Mouse (Mus musculus) Patski (cell line): ENCODE results near the gene Plekhm3. TPM values are rescaled to one million over a fixed set of nuclear protein-coding genes. Genes with fewer than 3 reads are reported as not detected.

Experiments
- ATAC-seq: fragments of 100-300 bp; one replicate; pipeline ENCODE4 v1.8.0; 2021
- CTCF ChIA-PET: fragments of 350-600 bp; sonication (Branson Sonifier 250); formaldehyde crosslinking; loops from one replicate; lab custom pipeline; 2022; ENCODE audit warnings: inconsistent platforms; lab: Charles Lee
- POLR2A ChIA-PET: fragments of 350-600 bp; sonication (Branson Sonifier 250); formaldehyde crosslinking; loops from one replicate; lab custom pipeline; 2022; ENCODE audit warnings: antibody characterized with exemption, inconsistent platforms; lab: Charles Lee
- DNase-seq: peaks from one replicate; pipeline ENCODE4 v3.0.0-alpha.2; 2011; ENCODE audit warnings: low read depth, low spot score
- H3K27me3 ChIP-seq: fragments of 371-371 bp; one replicate; pipeline ENCODE4 v1.5.1; 2021
- CTCF ChIP-seq: fragments of 100-300 bp; IDR thresholded peaks from one replicate; pipeline ENCODE4 v1.5.1; 2021
- in situ Hi-C: fragments of 300-500 bp; cut with MboI; formaldehyde crosslinking; loops from 3 replicates; pipeline ENCODE4 v1.11.1; 2018; ENCODE audit warnings: low pct_unique_long_range_greater_than_20kb, mixed read lengths
- polyA plus RNA-seq: library from polyadenylated mRNA; unstranded; gene quantifications from one replicate; pipeline ENCODE4 v1.2.3, GENCODE M21; 2021

Plekhm3 gene
- polyA plus RNA-seq, 1 experiment from 2014 or later, result 10.2 TPM

DNA sequence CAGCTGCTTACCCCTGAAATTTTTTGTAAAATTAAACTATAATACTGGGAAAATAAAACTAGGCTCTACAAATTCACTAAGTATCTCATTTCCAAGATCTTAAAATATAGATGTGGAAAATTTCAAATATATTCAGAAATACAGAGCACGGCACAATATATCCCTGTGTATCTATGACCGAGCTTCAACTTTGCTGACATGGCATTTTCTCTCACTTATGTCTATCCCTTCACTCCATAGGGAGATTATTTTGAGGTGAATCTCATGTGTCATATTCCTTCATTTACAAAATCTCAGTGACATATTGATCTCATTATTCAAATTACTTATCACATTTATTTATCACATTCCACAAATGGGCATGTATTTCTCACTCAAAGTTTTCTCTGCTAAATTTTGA is 143.4 kb downstream of the Plekhm3 start:
- POLR2A ChIA-PET, result no interaction called here
- H3K27me3 ChIP-seq, result no peaks in the 10 kb centered on the region

DNA sequence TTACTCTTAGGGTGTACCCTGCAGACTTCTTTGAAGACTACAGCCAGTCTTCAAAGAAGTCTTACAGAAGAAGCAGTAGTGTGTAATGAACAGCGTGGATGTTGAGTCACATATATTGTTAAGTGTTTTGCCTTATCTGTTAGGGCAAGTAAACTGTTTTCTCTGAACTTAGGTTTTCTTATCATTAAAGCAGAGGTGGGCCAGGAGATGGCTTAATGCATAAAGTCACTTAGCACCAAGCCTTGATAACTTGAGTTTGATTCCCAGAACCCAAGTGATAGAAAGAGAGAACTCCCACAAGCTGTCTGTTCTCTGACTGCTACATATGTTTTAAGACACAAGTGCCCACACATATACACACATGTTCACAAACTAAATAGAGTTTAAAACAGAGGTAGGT is 144.7 kb downstream of the Plekhm3 start:
- in situ Hi-C loops, result no loop called here
- POLR2A ChIA-PET, result no interaction called here
- TF ChIP-seq CTCF, result no peak
- H3K27me3 ChIP-seq, result no peaks in the 10 kb centered on the region
- ATAC-seq, result no peak
- DNase-seq, result no peak
- CTCF ChIA-PET, result no interaction called here

More for the DNA sequence above, 143.4 kb downstream of the Plekhm3 start:
- no peak for TF ChIP-seq CTCF
- in situ Hi-C loops, result no loop called here
- DNase-seq (no peak), ATAC-seq (no peak)
- CTCF ChIA-PET, result no interaction called here

DNA sequence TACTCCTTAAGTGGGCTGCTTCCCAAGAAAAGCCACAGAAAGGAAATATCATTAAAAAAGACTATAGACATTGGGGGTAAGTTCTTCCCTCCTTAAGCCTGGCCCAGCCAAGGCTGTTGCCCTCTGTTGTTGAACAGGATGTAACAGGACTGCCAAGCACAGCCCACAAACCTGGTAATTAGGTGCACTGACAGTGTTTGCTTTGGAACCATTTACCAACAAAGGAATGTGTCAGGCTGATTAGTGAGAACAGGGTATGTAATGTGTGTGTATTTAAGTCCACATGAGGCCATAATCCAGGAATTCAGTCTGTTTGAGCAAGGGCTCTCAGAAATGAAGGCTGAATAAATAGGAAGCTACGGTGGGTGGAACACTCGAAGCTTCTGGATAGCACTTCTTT is 147.5 kb downstream of the Plekhm3 start:
- peak; percentile 99 for ATAC-seq
- POLR2A ChIA-PET, result interaction anchor here (0.7 to 1.0 kb wide), 3 partner anchors 59 to 132 kb away, joined by 3 to 4 read pairs (median 3); no protein-coding TSS in a partner anchor
- H3K27me3 ChIP-seq, result no peaks in the 10 kb centered on the region
- DNase-seq, result peak; percentile 82
- in situ Hi-C loops, result no loop called here
- peak; percentile 27 for TF ChIP-seq CTCF
- CTCF ChIA-PET, result interaction anchor here (0.7 to 0.9 kb wide), 2 partner anchors 8 to 81 kb away, joined by 3 read pairs; no protein-coding TSS in a partner anchor

DNA sequence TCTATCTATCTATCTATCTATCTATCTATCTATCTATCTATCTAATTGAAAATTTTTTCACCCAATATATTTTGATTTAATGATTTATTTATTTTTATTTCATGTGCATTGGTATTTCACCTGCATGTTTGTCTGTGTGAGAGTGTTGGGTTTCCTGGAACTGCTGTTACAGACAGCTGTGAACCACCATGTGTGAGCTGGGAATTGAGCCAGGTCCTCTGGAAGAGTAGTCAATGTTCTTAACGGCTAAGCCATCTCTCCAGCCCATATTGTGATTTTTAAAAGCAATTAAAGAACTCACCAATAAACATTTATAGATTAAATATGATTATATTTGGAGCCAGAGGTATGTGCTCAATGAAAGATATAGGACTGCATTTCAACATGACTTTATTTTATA is 148.9 kb downstream of the Plekhm3 start:
- POLR2A ChIA-PET, result no interaction called here
- CTCF ChIA-PET, result no interaction called here
- no peaks in the 10 kb centered on the region for H3K27me3 ChIP-seq
- TF ChIP-seq CTCF, result no peak
- DNase-seq, result no peak
- in situ Hi-C loops, result no loop called here
- ATAC-seq, result no peak

DNA sequence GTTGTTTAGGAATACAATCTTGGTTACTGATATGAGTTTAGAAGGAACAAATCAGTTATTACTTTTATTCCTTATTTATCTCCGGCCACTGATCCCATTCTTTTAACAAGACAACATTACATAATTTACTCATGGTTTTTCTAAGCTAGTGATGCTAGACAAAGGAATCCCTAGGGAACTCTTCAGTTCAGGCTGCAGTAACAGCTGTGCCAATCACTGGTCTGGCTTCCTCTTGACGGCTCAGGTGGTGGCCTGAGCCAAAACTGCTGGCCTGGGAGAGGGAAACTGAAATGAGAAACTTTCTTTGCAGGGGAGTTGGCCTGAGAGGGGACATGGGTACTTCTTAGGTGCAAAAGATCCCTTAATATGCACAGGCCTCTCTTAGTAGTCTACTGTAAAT is 151.4 kb downstream of the Plekhm3 start:
- CTCF ChIA-PET, result interaction anchor here (0.8 to 3.1 kb wide), 3 partner anchors 8 to 113 kb away, joined by 3 to 9 read pairs (median 3); no protein-coding TSS in a partner anchor
- in situ Hi-C loops, result no loop called here
- no peak for TF ChIP-seq CTCF
- no peaks in the 10 kb centered on the region for H3K27me3 ChIP-seq
- ATAC-seq (no peak), DNase-seq (no peak)
- POLR2A ChIA-PET, result no interaction called here

DNA sequence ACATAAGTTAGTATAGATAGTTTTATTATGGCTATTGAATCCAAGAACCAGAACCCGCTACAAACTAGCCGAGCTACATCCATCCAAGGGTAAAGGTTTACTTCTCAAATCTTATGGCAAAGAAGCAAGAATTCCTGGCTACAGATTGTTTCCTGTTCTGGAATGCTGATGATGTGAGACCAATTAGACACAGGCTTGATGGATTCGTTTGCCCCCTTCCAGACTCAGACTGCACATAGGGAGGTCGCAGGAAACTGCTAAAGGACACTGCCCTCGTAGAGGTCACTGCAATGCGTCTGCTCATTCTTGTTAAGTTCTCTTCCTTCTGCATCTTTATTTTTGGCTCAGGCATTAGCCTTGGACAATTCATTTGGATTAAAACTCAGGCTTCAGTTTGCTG is 154.0 kb downstream of the Plekhm3 start:
- in situ Hi-C loops, result no loop called here
- ChIA-PET POLR2A (no interaction called here), CTCF (no interaction called here)
- no peaks in the 10 kb centered on the region for H3K27me3 ChIP-seq
- ATAC-seq (no peak), DNase-seq (no peak)
- no peak for TF ChIP-seq CTCF

DNA sequence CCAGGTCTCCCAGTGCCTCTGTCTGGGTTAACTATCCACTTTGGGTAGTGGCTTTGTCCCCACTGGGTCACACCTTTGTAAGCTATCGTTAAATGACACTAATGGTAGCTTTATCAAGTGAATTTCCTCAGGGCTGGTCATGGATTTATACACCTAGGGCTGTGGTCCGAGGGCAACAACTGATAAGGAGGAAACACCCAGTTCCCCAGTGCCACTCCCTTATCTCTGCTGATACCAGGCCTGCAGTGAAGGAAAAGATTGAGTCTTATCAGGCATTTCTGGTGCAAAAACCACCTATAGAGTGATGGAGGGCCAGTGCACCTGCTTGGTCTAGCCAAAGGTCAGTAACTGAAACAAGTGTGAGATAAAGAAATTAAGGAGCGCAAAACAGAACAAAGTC is 159.0 kb downstream of the Plekhm3 start:
- TF ChIP-seq CTCF, result no peak
- in situ Hi-C loops, result no loop called here
- POLR2A ChIA-PET, result interaction anchor here (1.0 kb wide), 1 partner anchor 9 kb away, joined by 5 read pairs; no protein-coding TSS in a partner anchor
- DNase-seq, result no peak
- H3K27me3 ChIP-seq, result no peaks in the 10 kb centered on the region
- CTCF ChIA-PET, result interaction anchor here (0.9 to 1.6 kb wide), 3 partner anchors 8 to 30 kb away, joined by 3 read pairs; no protein-coding TSS in a partner anchor
- no peak for ATAC-seq

DNA sequence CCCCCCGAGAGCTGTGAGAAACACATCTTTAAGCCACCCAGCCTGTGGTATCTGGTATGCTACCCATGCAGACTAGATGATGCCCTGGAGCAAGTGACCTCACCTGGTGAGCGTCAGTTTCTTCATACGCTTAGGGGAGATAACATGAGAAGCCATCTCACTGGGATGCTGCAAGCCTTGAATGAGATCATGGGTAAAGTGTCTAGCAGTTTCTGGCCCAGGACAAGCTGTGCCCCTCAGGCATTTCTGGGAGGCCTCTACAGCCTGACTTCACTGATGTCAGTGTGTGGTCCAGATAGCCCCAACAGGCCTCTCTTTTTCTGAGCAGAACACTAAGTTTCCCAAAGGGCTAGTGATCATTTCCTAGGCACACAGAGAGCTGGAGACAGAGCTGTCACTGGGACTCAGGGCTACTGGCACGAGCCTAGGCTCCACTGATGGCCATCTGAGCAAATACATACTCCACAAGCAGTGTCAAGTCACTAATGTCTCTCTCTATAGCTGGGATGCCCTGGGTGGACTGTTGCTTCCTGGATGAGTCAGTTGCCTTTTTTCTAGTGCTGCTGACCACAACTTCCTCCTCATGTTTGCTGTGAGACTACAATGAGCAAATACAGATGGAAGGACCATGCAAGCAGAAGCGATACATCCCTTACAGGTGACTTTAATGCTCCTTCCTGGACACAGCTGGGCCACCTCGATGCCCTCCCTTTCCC is 159.6 kb downstream of the Plekhm3 start:
- ATAC-seq (peak; percentile 79), DNase-seq (peak; percentile 67)
- ChIA-PET POLR2A (interaction anchor here (0.6 to 1.0 kb wide), 3 partner anchors 10 to 44 kb away, joined by 3 to 5 read pairs (median 3); no protein-coding TSS in a partner anchor), CTCF (interaction anchor here (0.9 to 2.5 kb wide), 5 partner anchors 8 to 59 kb away, joined by 3 to 9 read pairs (median 3); partner anchors contain the start of gene Fzd5)
- in situ Hi-C loops, result no loop called here
- TF ChIP-seq CTCF, result no peak
- H3K27me3 ChIP-seq, result no peaks in the 10 kb centered on the region

DNA sequence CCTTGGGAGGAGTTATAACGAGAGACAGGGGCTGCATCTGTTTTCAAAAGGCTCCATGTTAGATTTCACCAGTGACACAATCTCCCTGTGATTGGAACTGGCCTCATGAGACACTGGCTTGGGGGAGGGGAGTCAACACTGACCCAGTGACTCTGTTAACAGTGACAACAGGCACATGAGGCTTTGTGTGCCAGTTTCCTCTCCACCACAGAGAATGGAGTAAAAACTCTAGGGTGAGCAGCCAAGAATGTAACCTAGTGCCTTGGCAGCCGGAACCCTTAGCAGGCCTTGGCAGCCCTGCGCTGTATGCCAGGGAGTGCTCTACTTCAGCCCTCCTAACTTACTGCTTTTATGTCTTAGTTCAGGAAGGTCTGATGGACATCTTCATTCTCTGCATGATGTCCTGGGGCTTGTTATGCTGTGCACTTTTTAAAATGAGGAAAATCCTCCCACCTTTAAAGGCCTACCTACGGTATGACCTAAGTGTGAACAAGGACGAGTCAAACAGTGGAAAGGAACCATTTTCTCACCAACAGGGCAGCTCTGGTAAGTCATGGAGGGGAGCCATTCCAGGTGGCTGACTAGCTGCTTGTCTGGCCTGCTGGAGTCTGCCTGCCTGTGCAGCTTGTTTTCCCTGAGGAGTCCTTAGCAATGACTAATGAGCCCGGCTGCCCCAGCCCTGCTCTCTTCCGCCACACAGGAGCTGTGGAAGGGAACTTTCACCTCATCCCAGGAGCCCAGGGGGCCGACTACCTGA is 161.2 kb downstream of the Plekhm3 start:
- no peak for TF ChIP-seq CTCF
- no peaks in the 10 kb centered on the region for H3K27me3 ChIP-seq
- ATAC-seq (peak; percentile 70), DNase-seq (peak; percentile 39)
- in situ Hi-C loops, result no loop called here
- CTCF ChIA-PET, result interaction anchor here (1.2 to 2.5 kb wide), 3 partner anchors 9 to 57 kb away, joined by 3 to 9 read pairs (median 3); partner anchors contain the start of gene Fzd5
- POLR2A ChIA-PET, result no interaction called here

DNA sequence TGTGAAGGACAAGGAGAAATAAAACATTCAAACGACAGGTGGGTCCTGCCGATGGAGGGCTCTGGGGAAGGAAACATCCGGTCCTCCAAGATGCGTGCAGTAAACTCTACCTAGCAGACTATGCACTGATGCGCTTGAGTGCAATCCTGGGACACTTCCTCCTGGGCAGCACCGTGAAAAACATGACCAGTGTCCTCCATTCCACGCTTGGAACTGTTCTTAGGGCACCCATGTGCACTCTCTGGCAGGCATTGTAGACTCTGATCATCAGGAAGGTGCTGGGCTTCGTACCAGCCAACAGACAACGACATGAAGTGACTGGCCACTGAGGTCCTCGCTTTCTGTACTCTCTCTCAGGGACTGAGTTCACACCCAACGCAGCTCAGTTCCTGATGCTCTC is 162.5 kb downstream of the Plekhm3 start:
- POLR2A ChIA-PET, result interaction anchor here (0.6 kb wide), 1 partner anchor 1762 kb away, joined by 3 read pairs; no protein-coding TSS in a partner anchor
- no peaks in the 10 kb centered on the region for H3K27me3 ChIP-seq
- ATAC-seq (no peak), DNase-seq (no peak)
- in situ Hi-C loops, result no loop called here
- TF ChIP-seq CTCF, result no peak
- CTCF ChIA-PET, result no interaction called here

DNA sequence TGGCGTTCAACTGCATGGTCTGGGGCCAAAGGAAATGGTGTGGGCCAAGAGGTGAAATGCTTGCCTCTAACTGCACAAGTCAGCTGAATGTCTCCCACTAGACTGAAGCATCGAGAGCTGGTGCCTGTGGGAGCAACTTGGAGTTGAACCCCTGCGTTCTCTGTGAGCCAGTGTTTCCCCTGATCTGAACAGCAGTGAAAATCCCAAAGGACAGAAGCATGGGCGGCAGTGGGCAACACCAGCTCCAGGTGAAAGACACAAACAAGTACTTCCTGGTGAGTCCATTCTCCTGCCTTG is 163.4 kb downstream of the Plekhm3 start:
- CTCF ChIA-PET, result no interaction called here
- TF ChIP-seq CTCF, result no peak
- in situ Hi-C loops, result no loop called here
- POLR2A ChIA-PET, result no interaction called here
- no peaks in the 10 kb centered on the region for H3K27me3 ChIP-seq
- no peak for ATAC-seq
- no peak for DNase-seq
